Mouse (Mus musculus) MEL (cell line): ENCODE data around the gene Gm9508. TPM values are rescaled to one million over a fixed set of nuclear protein-coding genes. Genes with fewer than 3 reads are reported as not detected.

Experiments used
- DNase-seq: peaks from one replicate; pipeline ENCODE4 v3.0.0; 2011; ENCODE audit warnings: low read depth, low spot score
- H3K27ac ChIP-seq: 2 replicates; pipeline ENCODE4 v1.5.1; 2012; ENCODE audit warnings: low read depth, mild to moderate bottlenecking, control low read depth, low read length, moderate library complexity; ENCODE audit not compliant: control insufficient read depth
- H3K27me3 ChIP-seq, 2 experiments: fragments of 150-350 bp in 1 of 2; sonication (generic) in 1 of 2; 2 replicates each; pipeline ENCODE4 v1.6.1; 2012; ENCODE audit warnings: low read length in 2 of 2, mild to moderate bottlenecking in 2 of 2, improper control_type of control experiment in 1 of 2, moderate library complexity in 1 of 2; ENCODE audit not compliant: insufficient read depth in 2 of 2, control insufficient read depth in 1 of 2
- H3K36me3 ChIP-seq, 2 experiments: 2 replicates each; pipeline ENCODE4 v1.6.1; 2012 to 2014; ENCODE audit warnings: low read length in 2 of 2, improper control_type of control experiment in 1 of 2, inconsistent platforms in 1 of 2, mild to moderate bottlenecking in 1 of 2; ENCODE audit not compliant: insufficient read depth in 2 of 2, control insufficient read depth in 1 of 2
- H3K4me1 ChIP-seq, 2 experiments: fragments of 150-350 bp in 1 of 2; sonication (generic) in 1 of 2; 2 replicates each; pipeline ENCODE4 v1.6.1; 2012; ENCODE audit warnings: low read length in 2 of 2, improper control_type of control experiment in 1 of 2, mild to moderate bottlenecking in 1 of 2; ENCODE audit not compliant: insufficient read depth in 2 of 2, control insufficient read depth in 1 of 2
- H3K4me3 ChIP-seq, 2 experiments: fragments of 150-350 bp in 1 of 2; sonication (generic) in 1 of 2; 2 replicates each; pipeline ENCODE4 v1.5.1; 2012; ENCODE audit warnings: low read depth in 2 of 2, low read length in 2 of 2, mild to moderate bottlenecking in 2 of 2, moderate library complexity in 2 of 2, control low read depth in 1 of 2, improper control_type of control experiment in 1 of 2; ENCODE audit not compliant: control insufficient read depth in 1 of 2, insufficient read depth in 1 of 2
- H3K79me2 ChIP-seq: 2 replicates; pipeline ENCODE4 v1.6.1; 2012; ENCODE audit warnings: mild to moderate bottlenecking, low read length, moderate library complexity; ENCODE audit not compliant: control insufficient read depth, poor library complexity, insufficient read depth
- H3K9ac ChIP-seq: 2 replicates; pipeline ENCODE4 v1.6.1; 2012; ENCODE audit warnings: low read depth, mild to moderate bottlenecking, control low read depth, low read length, moderate library complexity; ENCODE audit not compliant: control insufficient read depth, poor library complexity, severe bottlenecking
- H3K9me3 ChIP-seq: fragments of 150-350 bp; sonication (generic); replicated peaks from 2 replicates; pipeline ENCODE4 v1.6.1; 2012; ENCODE audit warnings: mild to moderate bottlenecking, low read length, improper control_type of control experiment, moderate library complexity; ENCODE audit not compliant: insufficient read depth
- CHD1 ChIP-seq: IDR thresholded peaks from 2 replicates; pipeline ENCODE4 v1.6.1; 2012; ENCODE audit warnings: low read depth, mild to moderate bottlenecking, inconsistent platforms, low read length, improper control_type of control experiment
- CTCF ChIP-seq, 3 experiments: IDR thresholded peaks in 2 of 3; conservative IDR thresholded peaks in 1 of 3; 2 replicates each; pipeline ENCODE4 v1.5.1; 2011 to 2012; ENCODE audit warnings: low read length in 3 of 3, low read depth in 2 of 3, mild to moderate bottlenecking in 2 of 3, improper control_type of control experiment in 1 of 3, inconsistent platforms in 1 of 3, mixed read lengths in 1 of 3, moderate library complexity in 1 of 3; ENCODE audit not compliant: control insufficient read depth in 1 of 3, insufficient read depth in 1 of 3, poor library complexity in 1 of 3, severe bottlenecking in 1 of 3
- E2F4 ChIP-seq: IDR thresholded peaks from 2 replicates; pipeline ENCODE4 v1.6.1; 2011; ENCODE audit warnings: low read depth, low read length, improper control_type of control experiment, borderline replicate concordance
- ELF1 ChIP-seq: IDR thresholded peaks from 2 replicates; pipeline ENCODE4 v1.6.1; 2014; ENCODE audit warnings: low read depth, mild to moderate bottlenecking, inconsistent platforms, low read length, improper control_type of control experiment, moderate library complexity
- EP300 ChIP-seq, 2 experiments: IDR thresholded peaks; 2 replicates each; pipeline ENCODE4 v1.6.1; 2011; ENCODE audit warnings: improper control_type of control experiment in 2 of 2, low read length in 2 of 2, low read depth in 1 of 2, mild to moderate bottlenecking in 1 of 2
- ETS1 ChIP-seq: IDR thresholded peaks from 2 replicates; pipeline ENCODE4 v1.6.1; 2012; ENCODE audit warnings: low read depth, mild to moderate bottlenecking, inconsistent platforms, low read length, improper control_type of control experiment, moderate library complexity
- GABPA ChIP-seq: IDR thresholded peaks from 2 replicates; pipeline ENCODE4 v1.6.1; 2012; ENCODE audit warnings: low read depth, mild to moderate bottlenecking, inconsistent platforms, low read length, improper control_type of control experiment, moderate library complexity
- GATA1 ChIP-seq: IDR thresholded peaks from 2 replicates; pipeline ENCODE4 v1.6.1; 2011; ENCODE audit warnings: low read depth, low read length, improper control_type of control experiment
- HCFC1 ChIP-seq: IDR thresholded peaks from 2 replicates; pipeline ENCODE4 v1.6.1; 2012; ENCODE audit warnings: low read depth, mild to moderate bottlenecking, inconsistent platforms, low read length, improper control_type of control experiment, moderate library complexity
- JUND ChIP-seq: IDR thresholded peaks from 2 replicates; pipeline ENCODE4 v1.6.1; 2011; ENCODE audit warnings: low read depth, mild to moderate bottlenecking, improper control_type of control experiment, low read length
- MAFK ChIP-seq: IDR thresholded peaks from 2 replicates; pipeline ENCODE4 v1.6.1; 2011; ENCODE audit warnings: low read depth, mild to moderate bottlenecking, low read length, improper control_type of control experiment, borderline replicate concordance
- MAX ChIP-seq: IDR thresholded peaks from 2 replicates; pipeline ENCODE4 v1.6.1; 2011; ENCODE audit warnings: low read length, improper control_type of control experiment
- MXI1 ChIP-seq: IDR thresholded peaks from 2 replicates; pipeline ENCODE4 v1.6.1; 2011; ENCODE audit warnings: mild to moderate bottlenecking, low read depth, low read length, improper control_type of control experiment
- MYC ChIP-seq: IDR thresholded peaks from 2 replicates; pipeline ENCODE4 v1.6.1; 2011; ENCODE audit warnings: low read depth, mild to moderate bottlenecking, low read length, improper control_type of control experiment, moderate library complexity
- RCOR1 ChIP-seq: IDR thresholded peaks from 2 replicates; pipeline ENCODE4 v1.6.1; 2012; ENCODE audit warnings: low read depth, mild to moderate bottlenecking, inconsistent platforms, low read length, improper control_type of control experiment
- SIN3A ChIP-seq: IDR thresholded peaks from 2 replicates; pipeline ENCODE4 v1.6.1; 2012; ENCODE audit warnings: low read length, improper control_type of control experiment, inconsistent platforms
- SMC3 ChIP-seq: IDR thresholded peaks from 2 replicates; pipeline ENCODE4 v1.6.1; 2011; ENCODE audit warnings: low read depth, low read length, improper control_type of control experiment
- TAL1 ChIP-seq: IDR thresholded peaks from 2 replicates; pipeline ENCODE4 v1.6.1; 2012; ENCODE audit warnings: mild to moderate bottlenecking, inconsistent platforms, low read length, moderate library complexity, mixed read lengths
- TBP ChIP-seq: IDR thresholded peaks from 2 replicates; pipeline ENCODE4 v1.8.0; 2011; ENCODE audit warnings: low read depth, low read length, improper control_type of control experiment
- TCF12 ChIP-seq: IDR thresholded peaks from 2 replicates; pipeline ENCODE4 v1.6.1; 2014; ENCODE audit warnings: low read depth, mild to moderate bottlenecking, inconsistent platforms, low read length, improper control_type of control experiment, moderate library complexity
- USF1 ChIP-seq: IDR thresholded peaks from 2 replicates; pipeline ENCODE4 v1.6.1; 2014; ENCODE audit warnings: low read depth, mild to moderate bottlenecking, inconsistent platforms, low read length, improper control_type of control experiment, moderate library complexity
- ZC3H11A ChIP-seq: IDR thresholded peaks from 2 replicates; pipeline ENCODE4 v1.6.1; 2012; ENCODE audit warnings: low read depth, mild to moderate bottlenecking, inconsistent platforms, low read length, improper control_type of control experiment
- ZKSCAN1 ChIP-seq: IDR thresholded peaks from 2 replicates; pipeline ENCODE4 v1.6.1; 2012; ENCODE audit warnings: low read depth, mild to moderate bottlenecking, inconsistent platforms, low read length, improper control_type of control experiment, moderate library complexity
- ZMIZ1 ChIP-seq: IDR thresholded peaks from 2 replicates; pipeline ENCODE4 v1.6.1; 2012; ENCODE audit warnings: low read depth, mild to moderate bottlenecking, inconsistent platforms, low read length, improper control_type of control experiment, moderate library complexity
- polyA plus RNA-seq, 2 experiments: library from polyadenylated mRNA; stranded (reverse) in 1 of 2; unstranded in 1 of 2; fragments of >175 nt in 1 of 2; fragments of >200 nt in 1 of 2; gene quantifications; 2 replicates each; pipeline versions ENCODE4 v1.2.1 to v1.2.4; 2012; ENCODE audit warnings: low replicate concordance in 2 of 2, low read depth in 1 of 2; ENCODE audit not compliant: insufficient read length in 2 of 2, insufficient read depth in 1 of 2, missing spikeins in 1 of 2
- total RNA-seq: library from RNA; depleted of rRNA; stranded (reverse); fragments of 300-350 nt; gene quantifications from 2 replicates; pipeline ENCODE4 v1.2.3, GENCODE M21; 2012

The Gm9508 gene
- total and polyA plus RNA-seq, 3 experiments: not detected

DNA sequence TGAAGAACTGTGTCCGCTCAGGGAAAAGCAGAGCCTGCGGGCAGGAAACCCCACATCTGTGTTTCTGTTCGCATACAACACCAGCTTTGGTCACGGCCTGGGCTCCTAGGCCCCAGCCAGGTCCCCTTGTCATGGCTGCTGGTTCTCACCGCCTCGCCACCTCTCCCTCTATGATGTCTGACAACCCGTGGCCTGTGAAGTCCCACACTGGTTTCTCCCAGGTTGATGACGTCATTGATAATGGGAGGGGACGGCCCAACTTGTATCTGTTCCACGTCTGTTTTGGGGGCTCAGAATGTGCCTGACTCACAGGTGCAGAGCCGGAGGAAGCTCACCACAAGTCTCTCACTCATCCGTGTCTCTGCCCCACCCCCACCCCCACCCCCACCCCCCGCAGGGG lies 23.3 kb downstream of the Gm9508 start:
- DNase-seq: no peak
- no peak overlapping the region for H3K27ac ChIP-seq
- no peaks in the 10 kb centered on the region for H3K9me3 ChIP-seq
- TF ChIP-seq MXI1 (no peak), GATA1 (no peak), JUND (no peak), CTCF (IDR thresholded peaks at IDR 0.05 in 2 of 3, conservative IDR thresholded peaks at IDR 0.05 in 1 of 3; ENCODE audit: control insufficient read depth in 1 of 3, insufficient read depth in 1 of 3, low read depth in 2 of 3, low read length in 3 of 3, poor library complexity in 1 of 3, severe bottlenecking in 1 of 3) (no peak), MAFK (no peak), TBP (no peak), GABPA (no peak)
- TF ChIP-seq, all 39 proteins: peak for 0
- Histone ChIP-seq H3K4me3 (no peak overlapping the region), H3K9ac (no peak overlapping the region), H3K36me3 (peaks cover 0 to 11% of the 10 kb centered on the region in 2 experiments; a peak in 2 of 4 replicates), H3K27me3 (no peaks in the 10 kb centered on the region), H3K4me1 (peaks cover 0 to 11% of the 10 kb centered on the region in 2 experiments; a peak in 2 of 4 replicates), H3K79me2 (no peaks in the 10 kb centered on the region)

GRCm38 (mm10) chr10:77671519-77671918 lies 25.5 kb downstream of the Gm9508 start:
- peak overlapping the region; percentile 60 for H3K27ac ChIP-seq
- no peaks in the 10 kb centered on the region for H3K9me3 ChIP-seq
- H3K9ac ChIP-seq: no peak overlapping the region
- H3K36me3 ChIP-seq: peaks cover 0 to 11% of the 10 kb centered on the region in 2 experiments; a peak in 2 of 4 replicates
- H3K4me3 ChIP-seq: no peak overlapping the region
- TF ChIP-seq SIN3A: peak; percentile 91
- peak; percentile 33; the same call in 1 of the 2 replicates for TF ChIP-seq HCFC1
- TF ChIP-seq MYC: peak; percentile 34; the same call in 1 of the 2 replicates
- peak; percentile 76 for TF ChIP-seq RCOR1
- no peak for TF ChIP-seq MAX
- TF ChIP-seq EP300 (IDR thresholded peaks at IDR 0.05; ENCODE audit: low read depth in 1 of 2, low read length in 2 of 2): peak; percentile 83 to 86
- TF ChIP-seq ZC3H11A: no peak
- no peak for TF ChIP-seq SMC3
- no peak for TF ChIP-seq MAFK
- TF ChIP-seq GATA1: peak; percentile 97
- TF ChIP-seq TAL1: peak; percentile 54
- peak; percentile 72 for TF ChIP-seq TCF12
- no peak for TF ChIP-seq ZKSCAN1
- TF ChIP-seq CHD1: no peak
- TF ChIP-seq USF1: no peak
- 0 out of 2 replicates have a peak, but pooled peaks have one; percentile 12 for TF ChIP-seq TBP
- TF ChIP-seq ELF1: peak; percentile 73
- no peak for TF ChIP-seq ZMIZ1
- TF ChIP-seq ETS1: peak; percentile 89
- TF ChIP-seq E2F4: no peak
- TF ChIP-seq, all 39 proteins: peak for 11
- Histone ChIP-seq H3K4me1 (peaks cover 0 to 11% of the 10 kb centered on the region in 2 experiments; a peak in 2 of 4 replicates), H3K79me2 (no peaks in the 10 kb centered on the region), H3K27me3 (no peaks in the 10 kb centered on the region)
- DNase-seq: peak; percentile 85
